Mouse (Mus musculus): ENCODE results near the gene Gm438. TPM values are rescaled to one million over a fixed set of nuclear protein-coding genes. Genes with fewer than 3 reads are reported as not detected.

Gm438 gene
- polyA plus RNA-seq, 1 experiment from 2014 or later = not detected

DNA sequence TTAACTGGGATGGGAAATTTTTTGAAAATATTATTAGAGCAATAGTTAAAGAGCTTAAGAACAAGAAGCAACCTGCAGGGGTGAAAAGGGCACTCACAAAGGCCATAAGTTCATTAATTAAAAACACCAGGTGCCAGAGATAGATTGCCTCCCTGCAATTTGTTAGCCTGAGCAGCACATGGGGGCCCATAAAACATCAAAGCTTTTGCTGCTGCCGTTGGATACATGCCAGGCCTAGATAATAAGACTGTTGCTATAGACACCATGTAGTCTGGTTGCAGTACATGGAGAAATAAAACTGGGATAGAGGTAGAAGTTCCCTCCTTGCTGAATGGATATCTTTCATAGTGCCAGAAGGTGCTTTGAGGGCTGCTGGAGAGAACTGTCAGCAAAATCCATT is 37.2 kb downstream of the Gm438 start:
- H3K27me3 ChIP-seq (ENCODE audit: control insufficient read depth, insufficient read depth, low read length) = no peaks in the 10 kb centered on the region
- H3K4me2 ChIP-seq (ENCODE audit: low read length) = no peak overlapping the region
- no peak overlapping the region for H3K4me3 ChIP-seq (ENCODE audit: control insufficient read depth in 1 of 2, insufficient read depth in 1 of 2, low read depth in 1 of 2, low read length in 2 of 2)
- 35% methylated on average over 1 of the region's 1 CpGs for WGBS
- ATAC-seq (ENCODE audit: insufficient number of reproducible peaks, insufficient read depth, low FRiP score, low read depth) = no peak
- no peaks in the 10 kb centered on the region for H3K9me3 ChIP-seq (ENCODE audit: control insufficient read depth, low read length)
- H3K4me1 ChIP-seq (ENCODE audit: control insufficient read depth in 2 of 2, insufficient read depth in 2 of 2, low read length in 2 of 2) = no peaks in the 10 kb centered on the region
- H3K27ac ChIP-seq (replicated peaks in 1 of 2; ENCODE audit: control insufficient read depth in 1 of 2, insufficient read depth in 1 of 2, low read depth in 2 of 2, low read length in 2 of 2) = no peak overlapping the region
- no peak overlapping the region for H3K9ac ChIP-seq (ENCODE audit: low read length)
- H3K36me3 ChIP-seq (ENCODE audit: control insufficient read depth, insufficient read depth, low read length) = no peaks in the 10 kb centered on the region

Other genes with a start within 250 kb of the Gm438 start
- not detected in 2 replicates for gene Gm13124, start 221.4 kb downstream of the Gm438 start, polyA plus RNA-seq (2014; fragmentation: Nextera tagmentation; extraction: Ambion mirVana)
- gene Aadacl4, start 172.9 kb downstream of the Gm438 start, polyA plus RNA-seq (2014; fragmentation: Nextera tagmentation; extraction: Ambion mirVana) = not detected in 2 replicates
- gene Gm436, start 100.2 kb downstream of the Gm438 start, polyA plus RNA-seq (2014; fragmentation: Nextera tagmentation; extraction: Ambion mirVana) = not detected in 2 replicates
- not detected in 2 replicates for gene Gm13178, start 65.2 kb downstream of the Gm438 start, polyA plus RNA-seq (2014; fragmentation: Nextera tagmentation; extraction: Ambion mirVana)
- 33.3 and 36.6 TPM in 2 replicates for gene Dhrs3, start 106.2 kb upstream of the Gm438 start, polyA plus RNA-seq (2014; fragmentation: Nextera tagmentation; extraction: Ambion mirVana)